Mouse (Mus musculus) common myeloid progenitor, adult 5-6 weeks (primary cell): ENCODE measurements at regions not wholly inside any gene's neighbourhood (a gene's known extent, or its start where the extent isn't known, plus 50 kb on each side); places are given as distances from the start of the nearest gene placed in this dataset.
A peak's percentile ranks its signal among the peaks of the same experiment; 100 is the strongest.
"Not testable (repeated sequence)": the region's sequence is repeated elsewhere in the genome, so short reads cannot be mapped to it uniquely, and the experiment has no call there.

ENCODE experiments used
- ATAC-seq: replicated peaks from 2 replicates; pipeline ENCODE4 v1.8.0; 2016; ENCODE audit warnings: low read depth, mild to moderate bottlenecking, moderate TSS enrichment, inconsistent platforms; ENCODE audit not compliant: poor library complexity, severe bottlenecking

- no peak for ATAC-seq
Observed at GRCm38 (mm10) chr9:86079275-86079674, 237.1 kb downstream of the Tpbg start.

- no peak for ATAC-seq
Observed at GRCm38 (mm10) chr9:86081873-86082272, 239.7 kb downstream of the Tpbg start.

- no peak for ATAC-seq
Observed at GRCm38 (mm10) chr9:86092998-86093397, 250.8 kb downstream of the Tpbg start.

GRCm38 (mm10) chr9:86095460-86095859 is 253.3 kb downstream of the Tpbg start:
- no peak for ATAC-seq

- no peak for ATAC-seq
Observed at GRCm38 (mm10) chr9:86096246-86096645, 254.1 kb downstream of the Tpbg start.

DNA sequence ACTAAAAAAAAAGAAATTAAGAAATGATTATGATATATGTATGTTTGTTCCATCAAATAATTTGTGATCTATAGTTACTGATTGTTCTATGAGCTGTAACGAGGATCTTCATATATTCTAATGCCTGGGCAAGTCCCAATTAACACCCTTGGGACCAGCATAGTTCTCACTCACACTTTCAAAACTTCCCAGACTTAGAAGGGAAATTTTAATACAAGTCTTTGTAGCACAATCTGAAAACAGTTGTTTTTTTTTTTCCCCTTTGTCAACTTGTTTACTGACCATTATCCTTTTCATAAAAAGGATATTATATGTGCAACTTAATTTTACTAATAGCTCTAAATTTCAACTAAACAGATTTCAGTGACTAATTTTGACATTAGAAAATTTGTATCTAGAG is 257.1 kb downstream of the Tpbg start:
- ATAC-seq: no peak

DNA sequence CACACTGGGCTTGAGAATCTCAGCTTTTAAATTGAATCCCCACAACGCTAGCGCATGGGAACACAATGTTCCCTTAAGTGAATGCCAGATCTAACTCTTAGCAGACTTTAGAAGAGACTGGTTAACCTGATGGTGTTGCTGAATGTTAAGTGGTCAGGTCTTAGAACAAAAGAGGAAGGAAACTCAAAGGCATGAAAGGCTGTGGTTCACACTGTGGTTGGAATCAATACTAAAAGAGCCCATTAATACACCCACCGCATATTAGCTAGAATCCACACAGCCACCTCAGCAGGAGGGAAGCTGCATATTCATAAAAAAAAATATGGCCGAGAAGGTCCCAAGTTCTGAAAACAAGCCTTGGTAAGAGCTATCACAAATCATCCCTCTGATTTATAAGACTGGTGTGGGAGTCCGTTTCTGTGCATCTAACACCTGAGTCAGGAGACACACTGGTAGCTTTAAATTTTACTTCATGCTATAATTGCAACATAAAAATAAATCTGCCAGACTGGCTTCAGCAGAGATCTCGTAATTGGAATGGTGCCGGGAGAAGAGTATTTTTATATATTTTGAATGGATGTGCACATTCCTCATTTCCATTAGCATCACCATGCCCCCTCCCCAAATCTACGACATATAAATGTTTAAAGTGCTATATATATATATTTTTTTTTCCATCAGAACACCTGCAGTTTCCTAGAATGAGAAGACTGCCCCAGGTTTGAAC is 259.3 kb downstream of the Tpbg start:
- ATAC-seq: peak; percentile 60

GRCm38 (mm10) chr9:86103607-86104006 is 261.4 kb downstream of the Tpbg start:
- no peak for ATAC-seq

- ATAC-seq: peak; percentile 45
Observed at GRCm38 (mm10) chr9:86104664-86105063, 262.5 kb downstream of the Tpbg start.

GRCm38 (mm10) chr9:86105851-86106250 is 263.7 kb downstream of the Tpbg start:
- no peak for ATAC-seq

DNA sequence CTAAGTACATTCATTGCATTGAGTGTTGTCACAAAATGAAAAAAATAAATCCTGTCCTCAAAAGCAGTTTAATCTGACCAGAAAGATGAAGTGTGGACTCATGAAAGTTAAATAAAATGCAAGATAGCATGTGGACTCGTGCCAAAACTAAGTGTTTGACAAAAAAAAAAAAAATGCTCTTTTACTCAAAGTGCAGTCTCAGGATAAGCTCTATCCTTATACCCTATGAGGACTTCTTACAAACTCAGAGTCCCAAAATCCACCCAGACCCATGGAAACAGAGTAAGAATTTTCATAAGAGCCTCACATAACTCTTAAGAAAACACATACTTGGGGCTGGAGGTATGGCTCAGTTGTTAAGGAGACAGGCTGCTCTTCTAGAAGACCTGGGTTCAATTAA is 267.7 kb downstream of the Tpbg start:
- ATAC-seq: no peak

DNA sequence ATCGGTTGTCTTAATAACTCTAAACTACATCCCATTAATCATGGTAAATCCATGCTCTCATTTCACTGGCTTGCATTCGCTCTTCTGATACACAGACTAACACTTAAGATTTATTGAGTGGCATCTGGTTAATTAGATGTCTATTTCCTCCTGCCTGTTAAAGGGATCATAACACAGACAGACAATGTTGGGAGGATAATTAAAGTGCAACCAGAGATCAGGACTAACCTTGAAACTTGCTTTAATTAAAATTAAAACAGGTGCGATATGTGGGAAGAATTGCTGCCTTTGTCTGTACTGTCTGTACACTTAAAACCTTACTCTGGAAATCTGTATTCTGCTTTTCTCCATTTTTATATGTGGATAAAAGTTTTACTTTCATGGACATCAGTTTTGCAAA is 277.2 kb downstream of the Tpbg start:
- ATAC-seq: no peak

DNA sequence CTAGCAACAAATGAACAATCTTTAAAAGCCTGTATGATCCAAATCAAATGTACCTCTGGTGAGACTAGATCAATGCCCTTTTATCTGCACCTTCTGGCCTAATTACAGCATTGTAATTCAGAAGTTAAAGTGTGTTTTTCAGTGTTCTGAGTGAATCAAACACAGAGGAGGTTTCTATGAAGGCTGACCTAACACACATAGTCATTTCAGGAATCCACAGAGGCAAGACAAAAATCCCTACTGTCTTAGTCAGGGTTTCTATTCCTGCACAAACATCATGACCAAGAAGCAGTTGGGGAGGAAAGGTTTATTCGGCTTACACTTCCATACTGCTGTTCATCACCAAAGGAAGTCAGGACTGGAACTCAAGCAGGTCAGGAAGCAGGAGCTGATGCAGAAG is 293.4 kb downstream of the Tpbg start:
- not testable (repeated sequence) for ATAC-seq

GRCm38 (mm10) chr9:86145903-86146302 is 303.7 kb downstream of the Tpbg start:
- no peak for ATAC-seq

DNA sequence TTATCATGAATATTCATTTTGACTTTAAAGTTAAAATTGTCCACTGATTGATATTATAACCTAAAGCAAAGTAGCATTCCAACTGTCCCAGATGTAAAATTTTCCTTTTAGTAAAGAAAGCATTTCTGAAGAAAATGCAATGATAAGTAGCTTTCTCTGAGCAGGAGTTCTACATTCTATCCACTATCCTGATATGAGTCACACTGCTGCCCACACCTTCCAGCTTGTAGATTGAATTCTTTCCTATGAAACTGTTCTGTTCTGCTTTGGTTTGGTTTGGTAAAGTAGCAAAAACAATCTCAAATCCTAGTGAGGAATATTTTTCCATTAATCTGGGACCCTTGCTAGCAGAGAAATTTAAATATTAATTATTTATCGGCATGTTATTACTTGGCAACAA is 304.4 kb downstream of the Ube2cbp start:
- ATAC-seq: no peak

GRCm38 (mm10) chr9:86166362-86167067 is 298.2 kb downstream of the Ube2cbp start:
- ATAC-seq: no peak

DNA sequence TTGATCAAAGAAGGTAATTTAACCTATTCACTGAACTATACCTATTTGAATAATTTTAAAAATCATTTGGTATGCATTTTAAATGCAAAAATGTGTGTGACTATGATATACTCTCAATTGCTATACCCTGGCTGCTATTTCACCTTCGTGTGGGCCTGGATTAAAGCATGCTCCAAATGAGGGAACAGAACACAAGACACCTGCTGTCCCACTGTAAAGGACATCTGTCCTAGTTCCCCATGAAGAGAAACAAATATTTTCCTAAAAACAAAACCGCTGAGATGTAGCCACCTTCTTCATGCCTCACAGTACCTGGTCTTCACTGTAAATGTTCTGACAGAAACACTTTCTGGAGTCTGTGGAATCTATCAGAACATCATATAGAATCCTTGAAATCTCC is 294.0 kb downstream of the Ube2cbp start:
- ATAC-seq: no peak

GRCm38 (mm10) chr9:86186751-86187747 is 277.7 kb downstream of the Ube2cbp start:
- no peak for ATAC-seq

- no peak for ATAC-seq
Observed at GRCm38 (mm10) chr9:86188873-86189272, 275.9 kb downstream of the Ube2cbp start.

DNA sequence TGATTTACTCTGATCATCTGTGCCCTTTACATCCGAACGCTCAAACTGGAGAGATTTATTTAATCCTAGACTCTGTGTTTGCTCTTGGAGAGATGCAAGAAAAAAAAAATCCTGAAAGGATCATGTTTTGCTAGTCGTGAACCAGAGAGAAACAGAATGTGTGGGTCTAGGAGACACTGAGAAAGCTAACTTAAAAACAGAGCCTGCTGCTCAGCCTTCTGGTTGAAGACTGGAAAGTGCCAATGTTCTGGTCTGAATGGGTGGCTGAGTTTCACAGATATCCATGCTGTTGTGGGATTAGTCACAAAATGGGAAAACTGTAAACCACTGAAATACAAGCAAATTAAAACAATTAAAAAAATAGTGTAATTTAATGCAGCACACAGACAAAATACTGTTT is 259.7 kb downstream of the Ube2cbp start:
- ATAC-seq: no peak
